ENCODE assay signal across 9 mouse cellular contexts in the genomic region with DNA sequence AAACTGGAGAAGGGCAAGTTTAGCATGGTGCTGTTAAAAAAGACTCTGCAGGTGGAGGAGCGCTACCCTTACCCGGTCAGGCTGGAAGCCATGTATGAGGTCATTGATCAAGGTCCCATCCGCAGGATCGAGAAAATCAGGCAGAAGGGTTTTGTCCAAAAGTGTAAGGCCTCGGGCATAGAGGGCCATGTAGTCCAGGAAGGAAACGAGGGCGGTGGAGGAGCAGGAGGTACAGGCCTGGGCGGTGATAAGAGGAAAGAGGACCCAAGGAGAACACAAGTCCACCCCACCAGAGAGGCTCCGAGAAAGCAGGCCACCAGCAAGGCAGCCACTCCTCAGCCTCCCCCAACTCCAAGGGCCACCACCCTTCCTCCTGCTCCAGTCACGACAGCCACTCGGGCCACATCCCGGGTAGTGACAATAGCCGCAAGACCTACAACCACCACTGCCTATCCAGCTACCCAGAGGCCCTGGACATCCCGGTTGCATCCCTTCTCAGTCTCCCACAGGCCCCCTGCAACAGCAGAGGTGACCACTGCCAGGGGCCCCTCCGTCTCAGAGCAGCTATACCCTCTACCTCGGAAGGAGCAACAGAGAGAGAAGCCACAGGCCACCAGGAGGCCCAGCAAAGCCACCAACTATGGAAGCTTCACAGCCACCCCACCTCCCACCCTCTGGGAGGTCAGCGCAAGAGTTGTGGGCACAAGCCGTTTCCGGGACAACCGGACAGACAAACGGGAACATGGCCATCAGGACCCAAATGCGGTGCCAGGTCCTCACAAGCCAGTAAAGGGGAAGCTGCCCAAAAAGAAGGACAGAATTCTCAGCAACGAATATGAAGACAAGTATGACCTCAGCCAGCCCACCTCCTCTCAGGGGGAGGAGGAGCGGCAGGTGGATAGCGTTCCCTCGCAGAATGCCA. TPM values are rescaled to one million over a fixed set of nuclear protein-coding genes. Genes with fewer than 3 reads are reported as not detected.
DNase-seq lines count a peak whose midpoint lies in the region; ATAC-seq and TF ChIP-seq lines count a peak whose summit lies in the region.
"Had no signal": no experiment of that assay in that cellular context is flagged by ENCODE, and none has a peak within 500 bp of the region (broad histone marks: within the 10 kb centered on the region; RNA-seq: fewer than 3 reads in every experiment).

No protein-coding gene starts in this region.

- H3K9ac ChIP-seq in limb, embryonic 15.5 days: no peak overlapping the region
- H3K9ac ChIP-seq in stomach, postnatal 0 days (ENCODE audit: low read length): no peak overlapping the region
- H3K9ac ChIP-seq: hindbrain, embryonic 15.5 days had no signal

- peak overlapping the region; percentile 1; the same call in 1 of the 2 replicates for H3K4me3 ChIP-seq in kidney, adult 2 months (ENCODE audit: insufficient read depth, low read depth, low read length)
- no peak overlapping the region for H3K4me3 ChIP-seq in thymus, adult 2 months (ENCODE audit: control insufficient read depth, insufficient read depth, low read length)
- H3K4me3 ChIP-seq in limb, embryonic 15.5 days: no peak overlapping the region
- peak overlapping the region; percentile 10; the same call in 1 of the 2 replicates for H3K4me3 ChIP-seq in stomach, postnatal 0 days (ENCODE audit: low read depth, low read length)
- H3K4me3 ChIP-seq: hindbrain, embryonic 15.5 days had no signal

- ATAC-seq in limb, embryonic 15.5 days (ENCODE audit: insufficient number of reproducible peaks, low FRiP score, low TSS enrichment, low read depth): no peak
- ATAC-seq in stomach, postnatal 0 days (ENCODE audit: low FRiP score, low TSS enrichment): no peak

- peak overlapping the region; percentile 61 for H3K4me2 ChIP-seq in limb, embryonic 15.5 days
- H3K4me2 ChIP-seq in stomach, postnatal 0 days (replicated peaks; ENCODE audit: low read depth): peak overlapping the region; percentile 58
- H3K4me2 ChIP-seq: hindbrain, embryonic 15.5 days had no signal

- DNase-seq in kidney, adult 2 months: no peak
- DNase-seq in kidney, postnatal 25 days: no peak
- DNase-seq in thymus, adult 2 months: no peak
- DNase-seq in thymus, adult 18-20 months: no peak
- DNase-seq in stomach, postnatal 0 days (ENCODE audit: low spot score): no peak
- DNase-seq in testis, postnatal 10 days (ENCODE audit: low spot score): no peak
- DNase-seq in thymus, postnatal 10 days (ENCODE audit: low spot score in 2 of 2): no peak

- no peak for TF ChIP-seq CTCF in kidney, adult 2 months (conservative IDR thresholded peaks at IDR 0.05; ENCODE audit: insufficient read depth, insufficient read length, low read depth, low read length)
- peak; percentile 28; the same call in 1 of the 2 replicates for TF ChIP-seq CTCF in thymus, adult 2 months (IDR thresholded peaks at IDR 0.05; ENCODE audit: borderline replicate concordance, control insufficient read depth, extremely low read depth, insufficient read depth, low read length, poor library complexity)
- TF ChIP-seq CTCF in stomach, postnatal 0 days (IDR thresholded peaks at IDR 0.05; ENCODE audit: low read depth): no peak

- no peaks in the 10 kb centered on the region for H3K9me3 ChIP-seq in limb, embryonic 15.5 days
- no peaks in the 10 kb centered on the region for H3K9me3 ChIP-seq in stomach, postnatal 0 days (ENCODE audit: control insufficient read depth, low read length)
- H3K9me3 ChIP-seq: hindbrain, embryonic 15.5 days had no signal

- 71% methylated on average over 26 of the region's 26 CpGs for WGBS in kidney, adult 2 months
- WGBS in thymus, adult 2 months: 88% methylated on average over 26 of the region's 26 CpGs
- WGBS in limb, embryonic 15.5 days: 90% methylated on average over 26 of the region's 26 CpGs
- 87% methylated on average over 26 of the region's 26 CpGs for WGBS in stomach, postnatal 0 days

- H3K27me3 ChIP-seq in kidney, adult 2 months (replicated peaks; ENCODE audit: control insufficient read depth, insufficient read depth, low read length): no peaks in the 10 kb centered on the region; the same call in 1 of the 2 replicates
- no peaks in the 10 kb centered on the region for H3K27me3 ChIP-seq in thymus, adult 2 months (ENCODE audit: control insufficient read depth, insufficient read depth, low read length)
- no peaks in the 10 kb centered on the region for H3K27me3 ChIP-seq in limb, embryonic 15.5 days
- no peaks in the 10 kb centered on the region for H3K27me3 ChIP-seq in stomach, postnatal 0 days (ENCODE audit: control insufficient read depth, insufficient read depth, low read length)
- H3K27me3 ChIP-seq: hindbrain, embryonic 15.5 days had no signal

- TF ChIP-seq EP300 in stomach, postnatal 0 days (optimal IDR thresholded peaks at IDR 0.05): no peak

- no peak for TF ChIP-seq POLR2A in kidney, adult 2 months (IDR thresholded peaks at IDR 0.05; ENCODE audit: low read depth, low read length)
- TF ChIP-seq POLR2A in thymus, adult 2 months (IDR thresholded peaks at IDR 0.05; ENCODE audit: control insufficient read depth, extremely low read depth, insufficient read depth, low read length, poor library complexity): no peak

- H3K36me3 ChIP-seq in kidney, adult 2 months (ENCODE audit: control insufficient read depth, insufficient read depth, low read length): no peaks in the 10 kb centered on the region
- no peaks in the 10 kb centered on the region for H3K36me3 ChIP-seq in thymus, adult 2 months (ENCODE audit: control insufficient read depth, insufficient read depth, low read length)
- H3K36me3 ChIP-seq in limb, embryonic 15.5 days: no peaks in the 10 kb centered on the region
- no peaks in the 10 kb centered on the region for H3K36me3 ChIP-seq in stomach, postnatal 0 days (ENCODE audit: control insufficient read depth, insufficient read depth, low read length)
- H3K36me3 ChIP-seq: hindbrain, embryonic 15.5 days had no signal

- H3K27ac ChIP-seq in kidney, adult 2 months (ENCODE audit: insufficient read depth, low read depth, low read length): no peak overlapping the region
- no peak overlapping the region for H3K27ac ChIP-seq in thymus, adult 2 months (ENCODE audit: control insufficient read depth, insufficient read depth, low read length)
- no peak overlapping the region for H3K27ac ChIP-seq in limb, embryonic 15.5 days
- no peak overlapping the region for H3K27ac ChIP-seq in stomach, postnatal 0 days (replicated peaks)
- H3K27ac ChIP-seq: hindbrain, embryonic 15.5 days had no signal

- no peaks in the 10 kb centered on the region for H3K4me1 ChIP-seq in kidney, adult 2 months (ENCODE audit: control insufficient read depth, insufficient read depth, low read length)
- H3K4me1 ChIP-seq in thymus, adult 2 months (replicated peaks; ENCODE audit: control insufficient read depth, insufficient read depth, low read length): no peaks in the 10 kb centered on the region
- H3K4me1 ChIP-seq in limb, embryonic 15.5 days: peaks cover 54% of the 10 kb centered on the region
- H3K4me1 ChIP-seq in stomach, postnatal 0 days (replicated peaks; ENCODE audit: control insufficient read depth, insufficient read depth): no peaks in the 10 kb centered on the region

RNA-seq across cellular contexts. Expression of a gene that starts 2.6 kb away (rescaled TPM):
- 7.6 and 10.4 TPM in 2 replicates for polyA plus RNA-seq in kidney, adult 2 months (2012; rRNA removed)
- 5.9 and 11.6 TPM in 2 replicates for polyA plus RNA-seq in thymus, adult 2 months (2012; rRNA removed)
- 105 and 123 TPM in 2 replicates for polyA plus RNA-seq in limb, embryonic 15.5 days (2015; fragmentation: Nextera tagmentation; extraction: Ambion mirVana)
- 51.9 and 56.1 TPM in 2 replicates for polyA plus RNA-seq in stomach, postnatal 0 days (2015; fragmentation: Nextera tagmentation; extraction: Ambion mirVana)

Comparison
In these comparisons a context has a peak if more than half of its experiments do, and no peak if none do; other contexts are left out.
1. H3K4me3 ChIP-seq: peak in kidney, adult 2 months (single experiment) and stomach, postnatal 0 days (single experiment); none in thymus, adult 2 months (single experiment) and limb, embryonic 15.5 days (single experiment).